Mouse (Mus musculus): ENCODE results near the gene Scaf8.
A peak's percentile ranks its signal among the peaks of the same experiment; 100 is the strongest.
"Not testable (repeated sequence)": the region's sequence is repeated elsewhere in the genome, so short reads cannot be mapped to it uniquely, and the experiment has no call there.

Gene Scaf8

GRCm38 (mm10) chr17:3114720-3115379 lies at the start of gene Scaf8:
Gene Scaf8 (plus strand): TSS chr17:3114972.
- peak; percentile 87 to 92 for DNase-seq (ENCODE audit: low spot score in 2 of 2)

DNA sequence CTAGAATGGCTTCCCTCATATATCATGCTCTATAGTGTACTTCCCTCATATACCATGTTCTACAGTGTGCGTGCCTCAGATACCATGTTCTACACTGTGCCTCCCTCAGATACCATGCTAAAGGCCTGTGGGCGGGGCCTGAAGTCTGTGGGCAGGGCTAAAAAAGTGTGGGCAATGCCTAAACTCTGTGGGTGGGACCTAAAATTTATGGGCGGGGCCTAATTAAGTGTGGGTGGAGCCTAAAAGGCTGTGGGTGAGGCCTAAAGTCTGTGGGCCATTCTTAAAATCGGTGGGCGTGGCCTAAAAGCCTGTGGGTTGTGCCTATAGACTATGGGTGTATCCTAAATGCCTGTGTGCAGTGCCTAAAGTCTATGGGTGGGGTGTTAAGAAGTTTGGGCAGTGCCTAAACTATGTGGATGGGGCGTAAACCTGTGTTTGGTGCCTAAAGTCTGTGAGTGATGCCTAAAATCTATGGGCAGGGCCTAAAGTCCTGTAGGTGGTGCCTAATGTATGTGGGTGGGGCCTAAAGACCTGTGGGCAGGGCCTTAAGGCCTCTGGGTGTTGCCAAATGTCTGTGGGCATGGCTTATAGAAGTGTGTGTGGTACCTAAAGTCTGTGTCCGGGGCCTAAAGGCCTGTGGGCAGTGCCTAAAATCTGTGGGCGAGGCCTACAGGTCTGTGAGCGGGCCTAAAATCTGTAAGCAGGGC lies 39.5 kb upstream of the Scaf8 start:
- DNase-seq (ENCODE audit: low spot score in 2 of 2), result no peak

- no peak for DNase-seq (ENCODE audit: low spot score in 2 of 2)
These were observed 38.9 kb upstream of the Scaf8 start for GRCm38 (mm10) chr17:3075873-3076245.

DNA sequence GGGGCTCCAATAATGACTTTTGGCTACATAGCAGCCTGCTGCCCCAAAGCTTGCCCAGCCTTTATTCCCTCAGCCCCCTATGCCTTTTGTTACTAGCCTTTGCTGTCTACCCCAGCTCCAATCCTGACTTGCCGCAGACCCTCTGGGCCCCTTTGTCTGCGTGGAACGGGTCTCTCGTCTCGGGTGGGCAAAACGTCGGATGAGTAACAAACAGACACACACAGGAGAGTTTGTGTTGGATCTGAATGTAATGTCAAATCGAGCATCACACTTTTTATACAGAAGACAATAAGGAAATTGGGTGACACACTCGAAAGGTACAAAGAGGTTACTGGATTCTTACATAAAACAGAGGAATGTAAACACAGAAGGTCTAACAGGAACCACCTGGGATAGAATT lies 36.8 kb upstream of the Scaf8 start:
- DNase-seq (ENCODE audit: low spot score in 2 of 2), result not testable (repeated sequence)

- DNase-seq (ENCODE audit: low spot score in 2 of 2), result not testable (repeated sequence)
These were observed 34.0 kb upstream of the Scaf8 start for GRCm38 (mm10) chr17:3080587-3081349.

DNA sequence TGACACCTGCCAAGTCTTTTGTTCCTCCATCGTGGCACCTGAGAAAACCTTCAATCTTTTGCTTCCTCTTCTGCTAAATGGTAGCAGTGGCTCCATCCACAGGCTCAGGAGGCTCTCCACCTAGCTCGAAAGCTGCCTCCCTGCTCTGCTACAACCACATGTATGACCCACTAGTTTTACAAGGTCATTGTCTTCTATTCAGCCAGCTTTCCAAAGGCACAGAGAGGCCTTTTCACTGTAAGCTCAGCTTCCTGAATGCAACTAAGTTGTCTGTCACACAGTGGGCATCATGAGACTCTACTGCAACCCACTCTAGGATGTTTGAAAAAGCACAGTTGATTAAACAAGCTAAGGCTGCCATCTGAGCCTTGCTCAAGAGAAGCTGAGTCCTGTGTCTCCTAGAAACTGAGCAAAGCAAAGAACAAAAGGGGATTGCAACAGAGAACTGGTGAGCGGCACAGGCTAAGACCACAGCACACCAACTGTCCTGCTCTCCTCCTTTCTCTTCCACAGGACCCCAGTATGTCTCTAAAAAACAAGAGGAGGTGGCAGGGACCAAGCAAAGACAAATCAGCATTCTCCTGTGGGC lies 33.2 kb upstream of the Scaf8 start:
- peak; percentile 83 to 99 for DNase-seq (ENCODE audit: low spot score in 2 of 2)

DNA sequence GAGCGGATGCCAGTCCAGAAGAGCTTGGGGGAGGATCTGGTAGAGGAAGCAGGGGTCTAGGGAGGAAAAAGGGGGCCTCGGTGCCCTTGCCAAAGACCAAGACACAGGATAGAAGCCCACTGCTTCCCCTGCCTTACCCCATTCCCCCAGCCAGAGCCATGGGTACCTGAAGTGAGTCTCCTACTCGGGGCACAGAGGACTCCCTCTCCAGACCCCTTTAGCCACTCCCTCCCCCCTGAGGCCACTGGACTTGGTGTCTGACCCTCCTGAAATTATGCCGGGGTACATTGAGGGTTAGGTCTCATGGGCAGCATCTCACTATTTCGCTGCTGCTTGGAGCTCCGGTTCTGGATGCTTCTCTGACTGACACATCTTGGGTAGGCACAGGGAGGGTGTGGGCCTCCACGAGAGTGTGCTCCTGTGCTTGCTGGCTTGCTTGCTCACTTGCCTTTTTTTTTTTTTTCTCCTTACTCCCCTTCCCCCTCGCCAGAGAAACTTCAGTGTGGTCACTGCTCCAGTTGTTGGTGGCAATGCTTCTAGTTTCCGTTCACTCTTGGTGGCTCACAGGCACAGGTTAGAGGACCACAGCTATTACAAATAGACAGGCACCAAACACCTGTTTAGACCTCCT lies 32.5 kb upstream of the Scaf8 start:
- peak; percentile 58 to 67 for DNase-seq (ENCODE audit: low spot score in 2 of 2)

- DNase-seq (ENCODE audit: low spot score in 2 of 2), result peak; percentile 24 to 34
These were observed 31.7 kb upstream of the Scaf8 start for GRCm38 (mm10) chr17:3082756-3083749.

DNA sequence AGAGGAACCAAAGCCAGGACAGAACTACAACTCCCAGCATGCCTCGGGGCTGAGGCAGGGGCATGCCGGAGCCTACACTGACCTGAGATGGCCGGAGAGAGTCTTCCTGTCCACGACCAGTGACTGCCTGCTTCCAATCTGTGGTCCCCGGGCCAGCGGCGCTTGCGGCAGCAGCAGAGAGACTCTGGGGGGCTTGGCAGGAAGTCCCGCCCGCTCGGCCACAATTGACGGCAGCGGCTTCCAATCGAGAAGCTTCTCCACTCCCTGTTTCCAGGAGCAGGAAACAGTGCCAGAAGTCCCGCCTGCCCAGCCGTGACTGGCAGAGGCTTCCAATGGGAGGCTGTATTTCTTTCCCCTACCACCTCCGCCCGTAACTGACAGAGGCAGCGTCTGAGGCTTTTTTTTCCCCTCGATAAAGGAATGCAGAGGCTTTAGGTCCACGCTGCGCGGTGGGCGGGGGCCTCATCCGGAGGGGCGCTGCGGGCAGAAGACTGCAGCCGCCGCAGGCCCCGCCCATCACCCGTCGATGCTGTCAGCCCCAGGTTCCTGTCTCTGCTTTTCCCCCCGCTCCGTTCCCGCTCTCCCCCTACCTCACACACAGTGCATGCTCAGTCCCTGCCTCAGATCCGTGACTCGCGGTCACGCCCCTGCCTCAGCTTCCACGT lies 30.8 kb upstream of the Scaf8 start:
- DNase-seq (ENCODE audit: low spot score in 2 of 2), result peak; percentile 87 to 91

DNA sequence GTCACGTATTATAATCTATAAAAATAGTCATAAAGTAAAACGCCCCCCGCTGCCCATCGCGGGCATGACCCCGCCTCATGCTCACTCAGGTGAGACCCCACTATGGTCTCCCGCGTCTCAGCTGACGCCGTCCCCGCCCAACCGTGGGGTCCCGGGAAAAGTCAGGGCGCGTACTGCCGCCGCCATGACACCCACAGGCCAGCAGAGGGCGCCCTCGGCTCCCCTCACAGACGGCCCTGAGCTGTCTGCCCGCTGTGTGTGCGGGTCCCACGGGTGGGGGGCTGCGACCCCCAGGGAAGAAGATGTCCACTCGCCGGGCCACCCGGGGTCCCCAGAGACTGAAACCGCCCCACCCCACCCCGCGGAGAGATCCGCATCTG lies 30.2 kb upstream of the Scaf8 start:
- peak; percentile 61 to 79 for DNase-seq (ENCODE audit: low spot score in 2 of 2)

DNA sequence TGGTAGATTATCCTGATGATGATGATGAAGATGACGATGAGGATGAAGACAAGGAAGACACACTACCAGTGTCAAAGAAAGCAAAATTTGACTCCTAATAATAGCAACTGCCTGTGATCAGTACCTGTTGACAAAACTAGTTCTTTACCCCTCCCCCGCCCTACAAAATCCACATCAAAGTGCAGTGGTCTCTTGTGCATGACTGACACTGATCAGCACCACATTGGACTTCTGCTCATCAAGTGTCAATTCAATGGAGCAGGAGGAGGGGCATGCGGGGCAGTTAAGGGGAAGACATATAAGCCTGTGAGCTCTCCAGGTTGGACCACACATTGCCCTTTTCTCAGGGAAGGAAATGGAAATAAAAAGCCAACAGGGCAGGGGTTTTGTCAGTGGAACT lies 29.6 kb upstream of the Scaf8 start:
- DNase-seq (ENCODE audit: low spot score in 2 of 2), result no peak

DNA sequence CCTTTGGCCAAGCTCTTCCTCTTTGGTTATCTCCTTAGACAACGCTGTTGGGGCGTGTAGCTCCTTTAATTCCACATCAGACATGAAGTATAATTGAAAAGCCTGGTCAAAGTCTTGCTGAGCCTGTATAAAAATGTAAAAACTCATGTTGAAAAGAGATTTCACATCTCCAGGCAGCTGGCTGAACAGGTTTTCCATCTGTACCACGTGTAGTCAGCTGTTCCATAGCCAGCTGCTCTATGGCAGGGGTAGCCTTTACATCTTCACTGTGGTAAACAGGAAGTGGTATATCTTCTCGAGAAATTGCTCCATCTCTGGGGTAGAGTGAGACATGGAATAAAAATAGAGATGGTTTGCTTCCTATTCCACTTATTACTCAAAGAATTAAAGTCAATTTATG lies 22.1 kb upstream of the Scaf8 start:
- DNase-seq (ENCODE audit: low spot score in 2 of 2), result no peak

- DNase-seq (ENCODE audit: low spot score in 2 of 2), result not testable (repeated sequence)
These were observed 15.5 kb upstream of the Scaf8 start for GRCm38 (mm10) chr17:3099273-3099672.

- peak; percentile 62 to 70 for DNase-seq (ENCODE audit: low spot score in 2 of 2)
These were observed 12.2 kb upstream of the Scaf8 start for GRCm38 (mm10) chr17:3102336-3103165.

GRCm38 (mm10) chr17:3104154-3104931 lies 10.4 kb upstream of the Scaf8 start:
- no peak for DNase-seq (ENCODE audit: low spot score in 2 of 2)

GRCm38 (mm10) chr17:3105022-3105421 lies 9.8 kb upstream of the Scaf8 start:
- no peak for DNase-seq (ENCODE audit: low spot score in 2 of 2)

- no peak for DNase-seq (ENCODE audit: low spot score in 2 of 2)
These were observed 925 bp upstream of the Scaf8 start for GRCm38 (mm10) chr17:3113737-3114357.

GRCm38 (mm10) chr17:3114358-3114719 lies 433 bp upstream of the Scaf8 start:
- no peak for DNase-seq (ENCODE audit: low spot score in 2 of 2)
